Mouse (Mus musculus) layer of hippocampus, adult 2 months (tissue): ENCODE data around the gene Pfn3. TPM values are rescaled to one million over a fixed set of nuclear protein-coding genes. Genes with fewer than 3 reads are reported as not detected.
"Not testable (repeated sequence)": the region's sequence is repeated elsewhere in the genome, so short reads cannot be mapped to it uniquely, and the experiment has no call there.

Experiments used
- DNase-seq, 2 experiments: peaks; one replicate each; pipeline ENCODE4 v3.0.0; 2022; ENCODE audit warnings: low spot score in 2 of 2
- H3K27ac ChIP-seq: fragments of 200-600 bp; 2 replicates; pipeline ENCODE4 v1.8.1; 2022
- H3K4me3 ChIP-seq: fragments of 200-600 bp; 2 replicates; pipeline ENCODE4 v1.8.1; 2022; ENCODE audit warnings: mild to moderate bottlenecking
- CTCF ChIP-seq: fragments of 200-600 bp; conservative IDR thresholded peaks from 2 replicates; pipeline ENCODE4 v1.8.1; 2022; ENCODE audit warnings: antibody characterized with exemption, mild to moderate bottlenecking, moderate library complexity
- total RNA-seq, 2 experiments: library from RNA; stranded (reverse); gene quantifications; 2 replicates each; pipeline ENCODE4 v1.2.3; 2021

Pfn3 gene
- total RNA-seq, 2 experiments from 2014 or later = not detected

- Histone ChIP-seq H3K4me3 (peak overlapping the region; percentile 70), H3K27ac (no peak overlapping the region)
- no peak for DNase-seq
- no peak for TF ChIP-seq CTCF
Observed at GRCm38 (mm10) chr13:55446483-55447105, 31.6 kb upstream of the Pfn3 start.

- no peak for DNase-seq
- H3K4me3 ChIP-seq = peak overlapping the region; percentile 70
- no peak; the same call in 1 of the 2 replicates for TF ChIP-seq CTCF
- H3K27ac ChIP-seq = peak overlapping the region; percentile 94
Observed at GRCm38 (mm10) chr13:55445361-55446091, 30.5 kb upstream of the Pfn3 start.

GRCm38 (mm10) chr13:55444937-55445315, 29.9 kb upstream of the Pfn3 start, which contains the start of gene Grk6:
Grk6 (plus strand) TSS chr13:55445072.
- Histone ChIP-seq H3K4me3 (peak within 1 kb of the TSS; percentile 74), H3K27ac (peak within 1 kb of the TSS; percentile 96)
- DNase-seq = peak; percentile 99 to 100
- TF ChIP-seq CTCF = no peak

GRCm38 (mm10) chr13:55444286-55444936, 29.4 kb upstream of the Pfn3 start:
- TF ChIP-seq CTCF = no peak
- no peak for DNase-seq
- Histone ChIP-seq H3K27ac (peak overlapping the region; percentile 96), H3K4me3 (peak overlapping the region; percentile 74)

- peak overlapping the region; percentile 96 for H3K27ac ChIP-seq
- H3K4me3 ChIP-seq = peak overlapping the region; percentile 74
- no peak for TF ChIP-seq CTCF
- no peak for DNase-seq
Observed at GRCm38 (mm10) chr13:55443799-55444285, 28.8 kb upstream of the Pfn3 start.

GRCm38 (mm10) chr13:55437111-55437629, 22.1 kb upstream of the Pfn3 start:
- not testable (repeated sequence) for H3K27ac ChIP-seq, H3K4me3 ChIP-seq, DNase-seq

GRCm38 (mm10) chr13:55431889-55432685, 17.1 kb upstream of the Pfn3 start:
- no peak for DNase-seq
- no peak for TF ChIP-seq CTCF
- Histone ChIP-seq H3K27ac (no peak overlapping the region), H3K4me3 (no peak overlapping the region)

GRCm38 (mm10) chr13:55430566-55430965, 15.5 kb upstream of the Pfn3 start:
- no peak for TF ChIP-seq CTCF
- DNase-seq = no peak
- no peak overlapping the region for H3K4me3 ChIP-seq
- H3K27ac ChIP-seq = no peak overlapping the region

- TF ChIP-seq CTCF = no peak
- no peak for DNase-seq
- Histone ChIP-seq H3K27ac (no peak overlapping the region), H3K4me3 (no peak overlapping the region)
Observed at GRCm38 (mm10) chr13:55429226-55429888, 14.3 kb upstream of the Pfn3 start.

- no peak for TF ChIP-seq CTCF
- Histone ChIP-seq H3K27ac (no peak within 1 kb of the TSS), H3K4me3 (no peak within 1 kb of the TSS)
- DNase-seq = no peak
Observed at GRCm38 (mm10) chr13:55426613-55427012, 11.6 kb upstream of the Pfn3 start, which contains the start of gene F12. F12 (minus strand) TSS chr13:55426793.

GRCm38 (mm10) chr13:55420933-55421800, 6.1 kb upstream of the Pfn3 start:
- peak; percentile 89 for TF ChIP-seq CTCF
- peak overlapping the region; percentile 49 for H3K4me3 ChIP-seq
- peak overlapping the region; percentile 78 for H3K27ac ChIP-seq
- DNase-seq = peak; percentile 52 to 70
